Mouse (Mus musculus) layer of hippocampus, adult 18-20 months (tissue): ENCODE results near the gene Rflna. TPM values are rescaled to one million over a fixed set of nuclear protein-coding genes. Genes with fewer than 3 reads are reported as not detected.
A peak's percentile ranks its signal among the peaks of the same experiment; 100 is the strongest.

ENCODE experiments used
- DNase-seq, 2 experiments: peaks; one replicate each; pipeline ENCODE4 v3.0.0; 2022; ENCODE audit warnings: low spot score in 2 of 2
- total RNA-seq, 2 experiments: library from RNA; stranded (reverse); gene quantifications; 2 replicates each; pipeline ENCODE4 v1.2.3; 2021

Gene Rflna
- total RNA-seq, 2 experiments from 2014 or later, result 0.37 to 0.38 TPM

DNA sequence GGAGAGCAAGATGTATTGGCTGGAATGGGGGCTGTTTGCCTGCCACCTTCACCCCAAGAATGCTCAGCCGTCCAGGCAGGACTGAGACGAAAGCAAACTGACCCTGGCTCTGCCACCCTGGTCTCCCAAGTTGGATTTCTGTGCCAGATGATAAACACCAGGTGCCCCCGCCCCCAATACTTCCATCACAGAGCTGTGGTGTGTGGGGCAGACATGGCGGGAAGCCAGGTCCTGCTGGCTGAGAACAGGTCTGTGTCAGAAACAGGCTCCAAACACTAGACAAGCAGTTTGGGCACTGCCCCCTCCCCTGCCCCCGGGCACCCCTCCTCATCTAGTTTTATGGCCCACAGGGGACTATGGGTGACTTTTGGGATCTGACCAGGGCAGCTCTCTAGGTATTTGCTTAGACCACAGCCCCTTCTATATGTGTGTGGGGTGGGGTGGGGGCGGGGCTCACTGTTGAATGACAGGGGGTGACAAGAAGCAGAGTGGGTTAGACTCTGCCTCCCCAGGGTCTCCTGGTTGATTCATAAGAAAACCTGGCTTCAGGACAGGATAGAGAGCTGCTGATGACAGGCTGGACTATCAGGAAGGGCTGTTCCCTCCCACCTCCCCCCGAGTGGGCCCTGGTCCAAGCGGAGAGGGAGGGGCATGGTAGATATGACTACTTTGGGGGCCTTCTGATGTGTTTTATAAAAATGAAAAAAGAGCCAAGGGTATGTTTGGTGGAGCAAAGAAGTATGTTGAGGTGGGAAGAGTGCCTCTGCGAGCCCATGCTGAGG, 3.0 kb downstream of the Rflna start:
- peak in 1 of 2 experiments; percentile 37 for DNase-seq

- DNase-seq, result no peak
These were observed 3.9 kb downstream of the Rflna start for GRCm38 (mm10) chr5:125006896-125007295.

DNA sequence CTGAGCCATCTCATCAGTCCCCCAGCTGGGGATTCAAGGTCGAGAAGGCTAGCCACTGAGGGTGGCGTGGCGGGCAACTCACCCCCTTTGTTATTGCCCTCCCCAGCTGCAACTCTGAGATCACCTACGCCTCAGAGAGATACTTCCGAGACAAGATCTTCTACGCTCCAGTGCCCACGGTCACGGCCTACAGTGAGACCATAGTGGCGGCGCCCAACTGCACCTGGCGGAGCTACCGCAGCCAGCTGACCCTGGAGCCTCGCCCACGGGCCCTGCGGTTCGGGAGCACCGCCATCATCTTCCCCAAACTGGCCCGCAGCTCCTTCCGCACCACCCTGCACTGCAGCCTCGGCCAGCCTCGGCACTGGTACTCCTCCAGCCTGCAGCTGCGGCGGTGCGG, 8.1 kb downstream of the Rflna start:
- no peak for DNase-seq

DNA sequence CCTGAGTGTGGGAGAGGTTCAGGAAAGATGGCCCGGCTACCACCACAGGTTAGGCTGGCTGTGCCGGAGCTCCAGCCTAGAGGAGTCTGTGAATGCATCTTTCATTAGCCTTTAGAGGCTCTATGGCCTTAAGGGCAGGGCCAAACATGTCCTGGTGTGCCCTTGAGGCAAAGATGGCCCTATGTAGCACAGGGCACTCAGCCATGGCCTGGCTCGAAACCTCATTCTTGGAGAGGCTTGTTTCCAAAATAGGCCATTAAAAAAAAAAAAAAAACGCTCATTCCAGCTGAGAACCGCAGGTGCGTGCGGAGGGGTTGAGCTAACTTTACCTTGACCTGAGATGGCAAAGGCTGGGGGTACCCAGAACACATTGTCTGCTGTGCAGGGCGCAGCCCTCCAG, 8.6 kb downstream of the Rflna start:
- no peak for DNase-seq

- peak in 1 of 2 experiments; percentile 72 for DNase-seq
These were observed 11.5 kb downstream of the Rflna start for GRCm38 (mm10) chr5:125014497-125014896.

DNA sequence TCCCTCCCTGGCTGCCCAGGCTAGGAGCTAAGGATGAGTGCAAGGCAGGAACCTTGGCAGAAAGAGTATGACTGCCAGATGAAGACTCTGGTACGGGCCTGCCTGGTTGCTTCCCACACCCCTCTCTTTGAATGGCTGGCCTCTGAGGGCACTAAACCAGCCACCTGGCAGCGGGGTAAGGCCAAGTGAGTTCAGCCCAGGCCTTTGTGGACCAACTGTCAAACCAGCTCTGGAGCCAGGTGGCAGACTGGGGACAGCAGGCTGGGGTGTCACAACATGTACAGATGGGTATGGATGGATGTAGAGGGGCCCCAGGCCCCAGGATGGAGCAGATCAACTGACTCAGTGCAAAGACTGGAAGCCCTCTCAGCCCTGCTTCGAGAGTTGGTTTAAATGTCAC, 12.0 kb downstream of the Rflna start:
- DNase-seq, result no peak

GRCm38 (mm10) chr5:125015576-125015975, 12.6 kb downstream of the Rflna start:
- no peak for DNase-seq

DNA sequence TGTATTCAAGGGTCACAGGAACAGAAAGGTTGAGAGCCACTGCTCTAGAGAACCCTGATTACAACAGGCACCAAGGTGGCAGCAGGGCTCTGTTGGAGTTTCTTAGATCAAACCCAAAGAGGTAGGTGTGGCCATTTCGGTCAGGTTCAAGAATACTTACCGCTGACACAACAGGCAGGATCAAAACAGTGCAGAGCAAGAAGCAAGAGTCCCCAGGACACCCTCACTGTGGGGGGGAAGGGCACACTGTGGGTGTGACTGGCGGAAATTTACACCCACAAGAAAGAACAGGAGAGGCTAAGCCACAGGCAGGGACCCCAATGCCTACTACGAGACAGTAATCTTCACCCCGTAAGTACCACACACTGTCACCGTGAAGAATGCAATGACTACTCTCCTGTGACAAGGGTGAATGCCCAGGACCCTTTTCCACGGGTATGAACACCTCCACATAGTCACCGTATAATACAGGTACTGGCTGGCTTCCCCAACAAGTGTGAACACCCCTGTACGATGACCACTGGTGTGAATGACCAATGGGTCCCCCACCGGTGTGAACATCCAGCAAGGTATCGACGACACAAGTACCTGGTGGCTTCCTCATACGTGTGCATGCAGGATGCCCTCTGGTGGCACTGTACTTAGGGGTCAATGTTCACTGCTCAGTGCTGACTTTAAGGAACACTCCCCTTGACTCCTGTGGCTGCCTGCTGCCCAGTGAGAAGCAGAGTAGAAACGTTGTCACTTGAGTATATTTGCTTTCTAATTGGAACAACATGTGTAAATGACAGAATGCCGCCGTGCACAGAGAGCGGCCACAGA, 13.6 kb downstream of the Rflna start:
- no peak for DNase-seq

GRCm38 (mm10) chr5:125017332-125017731, 14.3 kb downstream of the Rflna start:
- no peak for DNase-seq

DNA sequence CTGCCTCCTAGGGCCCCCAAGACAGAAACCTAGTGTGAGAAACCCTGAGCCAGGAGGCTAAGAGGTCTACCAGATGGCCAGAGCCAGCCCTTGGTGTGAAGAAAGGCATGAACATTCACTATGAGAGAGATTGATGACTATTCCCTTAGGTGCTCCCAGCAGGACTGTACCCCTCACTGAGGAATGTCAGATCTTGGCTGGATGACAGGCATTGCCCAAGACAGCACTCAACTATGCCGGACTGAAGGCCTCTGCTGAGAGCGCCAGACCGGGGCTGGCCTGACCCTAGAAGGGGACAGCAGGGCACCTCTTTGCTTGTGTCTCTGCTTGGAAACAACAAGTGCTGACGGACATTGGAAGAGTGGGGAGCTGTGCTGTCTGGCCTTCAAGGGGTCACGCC, 16.1 kb downstream of the Rflna start:
- DNase-seq, result no peak

- peak in 1 of 2 experiments; percentile 58 for DNase-seq
These were observed 18.3 kb downstream of the Rflna start for GRCm38 (mm10) chr5:125021298-125021697.

DNA sequence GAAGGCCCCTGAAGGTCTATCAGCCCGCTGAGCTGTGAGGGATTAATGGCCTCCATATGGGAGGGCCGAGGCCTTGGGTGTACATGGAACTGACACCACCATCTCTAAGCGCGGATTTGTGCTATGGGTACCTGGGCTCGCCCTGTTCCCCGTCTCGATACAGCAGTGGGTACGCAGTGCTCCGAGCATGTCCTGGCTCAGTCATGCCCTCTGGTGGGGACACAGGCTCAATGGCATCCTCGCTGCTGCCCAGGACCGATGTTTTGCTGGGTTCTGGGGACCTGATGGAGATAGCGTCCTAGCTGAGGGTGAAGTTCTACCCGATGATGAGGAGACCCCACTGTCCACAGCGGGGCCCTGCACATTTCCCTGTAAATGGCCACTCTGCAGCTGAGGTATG, 21.0 kb downstream of the Rflna start:
- peak in 1 of 2 experiments; percentile 55 for DNase-seq

DNA sequence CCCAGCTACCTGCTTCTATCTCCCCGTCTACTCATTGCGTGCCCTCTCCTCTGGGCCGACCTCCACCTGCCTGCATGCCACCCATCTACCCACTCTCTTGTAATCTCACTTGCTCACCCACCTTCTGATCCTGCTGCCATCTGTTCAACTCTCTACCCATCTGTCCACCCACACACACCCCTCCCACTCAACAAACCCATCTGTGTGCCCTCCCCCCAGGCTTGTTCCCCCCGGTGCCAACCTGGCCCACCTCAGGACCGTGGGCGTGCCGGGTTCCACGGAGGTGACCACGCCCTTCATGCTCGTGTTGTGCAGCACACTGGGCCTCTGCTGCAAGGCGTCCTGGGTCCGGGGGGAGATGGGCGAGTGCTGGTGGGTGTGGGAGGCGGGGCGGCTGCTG, 25.4 kb downstream of the Rflna start:
- DNase-seq, result peak; percentile 50 to 83

DNA sequence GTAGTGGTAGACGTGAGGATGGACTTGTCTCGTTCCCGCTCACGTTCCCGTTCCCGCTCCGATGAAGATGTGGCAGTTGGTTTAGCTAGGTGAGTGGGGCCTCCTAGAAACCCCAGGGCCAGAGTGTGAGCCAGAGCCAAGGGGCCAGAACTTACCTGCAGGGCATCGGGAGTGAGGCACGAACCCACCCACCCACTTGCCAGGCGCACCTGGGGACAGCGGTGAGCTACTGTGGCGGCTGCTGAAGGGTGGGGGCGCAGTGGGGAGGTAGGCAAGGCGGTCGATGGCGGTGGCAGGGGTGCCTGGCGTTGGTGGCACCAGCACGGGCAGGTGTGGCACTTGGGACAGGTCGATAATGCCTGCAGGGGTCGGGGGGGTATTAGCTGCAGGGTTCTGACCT, 25.9 kb downstream of the Rflna start:
- no peak for DNase-seq

GRCm38 (mm10) chr5:125036483-125036882, 33.5 kb downstream of the Rflna start:
- DNase-seq, result no peak

DNA sequence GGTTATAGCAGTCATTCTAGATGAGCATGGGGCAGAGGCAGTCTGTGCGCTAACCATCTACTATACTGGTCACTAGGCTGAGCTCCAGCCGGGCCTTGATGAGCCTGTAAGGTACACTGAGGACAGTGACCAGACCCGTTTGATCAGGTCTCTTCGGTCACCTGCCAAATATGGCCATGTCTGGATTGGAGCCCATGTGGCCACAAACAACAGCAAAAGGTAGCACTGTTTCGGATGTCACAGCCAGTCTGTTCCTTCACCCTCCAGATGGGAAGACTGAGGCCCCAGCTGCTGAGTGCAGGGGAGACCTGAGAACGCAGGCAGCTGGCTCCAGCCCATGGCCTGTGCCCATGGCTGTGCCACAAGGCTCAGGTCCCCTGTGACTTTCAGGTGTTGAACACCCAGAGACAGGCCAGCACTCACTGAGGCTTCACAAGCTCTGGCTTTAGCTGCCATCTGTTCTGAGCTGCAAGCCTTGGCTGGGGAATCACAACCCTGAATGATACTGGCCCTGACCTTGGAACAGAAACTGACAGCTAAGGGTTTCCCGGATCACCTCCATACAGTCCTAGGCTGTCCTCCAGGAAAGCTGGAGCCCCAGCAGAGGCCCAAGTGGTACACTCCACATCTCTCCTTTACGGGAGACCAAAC, 36.5 kb downstream of the Rflna start:
- DNase-seq, result no peak

DNA sequence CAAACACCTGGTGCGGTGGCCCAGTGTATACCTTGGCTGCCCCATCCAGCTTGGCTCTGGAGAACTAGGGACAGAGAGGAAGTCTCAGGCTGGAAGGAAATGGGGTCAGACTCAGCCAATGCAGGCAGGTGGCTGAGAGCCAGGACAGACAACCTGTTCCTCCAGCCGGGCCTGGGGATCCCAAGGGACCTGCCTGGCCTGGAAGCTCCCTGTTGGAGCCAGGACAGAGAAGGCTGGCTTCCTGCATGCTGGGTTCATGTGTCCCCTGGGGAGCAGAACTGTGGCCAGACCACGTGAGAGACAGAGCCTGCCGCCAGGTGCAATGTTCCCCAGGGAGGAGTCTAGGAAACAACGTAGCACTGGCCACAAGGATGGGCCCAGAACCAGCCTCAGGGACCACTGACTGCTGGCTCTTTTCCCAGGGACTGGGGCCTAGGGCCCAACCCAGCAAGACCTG, 37.1 kb downstream of the Rflna start:
- no peak for DNase-seq

DNA sequence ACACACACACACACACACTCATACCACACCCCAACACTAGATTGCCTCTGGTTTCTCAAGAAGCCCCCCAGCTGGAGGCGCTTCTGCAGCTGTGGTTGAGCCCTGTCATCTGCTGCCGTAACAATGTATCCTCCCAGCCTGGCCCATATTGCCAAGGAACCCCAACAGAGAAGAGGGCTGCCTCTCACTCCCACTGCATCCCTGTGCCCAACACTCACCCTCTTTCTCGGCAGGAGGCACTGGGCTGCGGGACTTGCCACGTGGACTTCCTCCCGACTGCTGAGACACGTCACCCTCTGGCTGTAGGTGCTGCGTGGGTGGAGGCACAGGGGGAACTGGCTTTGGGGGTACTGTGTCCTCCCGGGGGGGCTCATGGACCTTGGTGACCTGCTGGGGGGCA, 38.6 kb downstream of the Rflna start:
- DNase-seq, result no peak

- no peak for DNase-seq
These were observed 40.4 kb downstream of the Rflna start for GRCm38 (mm10) chr5:125043448-125043847.

- no peak for DNase-seq
These were observed 42.2 kb downstream of the Rflna start for GRCm38 (mm10) chr5:125045202-125045601.

DNA sequence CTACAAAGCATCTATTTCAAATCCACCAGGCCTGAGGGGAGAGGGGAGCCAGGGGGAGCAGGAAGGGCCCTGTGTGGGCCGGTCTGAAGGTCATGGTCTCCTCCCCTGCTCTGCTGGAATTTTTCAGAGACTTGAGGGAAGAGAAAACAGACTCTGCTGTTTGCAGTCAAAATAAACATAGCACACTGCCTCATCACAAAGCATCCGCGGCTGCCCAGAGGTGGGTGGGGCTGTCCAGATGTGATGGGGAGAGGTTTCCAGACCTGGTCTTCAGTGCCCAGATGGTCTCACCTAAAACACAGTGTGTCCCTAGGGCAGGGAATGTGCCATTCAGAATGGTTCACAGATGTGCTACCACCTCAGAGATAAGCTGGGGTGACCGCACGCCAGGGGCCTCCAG, 43.4 kb downstream of the Rflna start:
- no peak for DNase-seq

DNA sequence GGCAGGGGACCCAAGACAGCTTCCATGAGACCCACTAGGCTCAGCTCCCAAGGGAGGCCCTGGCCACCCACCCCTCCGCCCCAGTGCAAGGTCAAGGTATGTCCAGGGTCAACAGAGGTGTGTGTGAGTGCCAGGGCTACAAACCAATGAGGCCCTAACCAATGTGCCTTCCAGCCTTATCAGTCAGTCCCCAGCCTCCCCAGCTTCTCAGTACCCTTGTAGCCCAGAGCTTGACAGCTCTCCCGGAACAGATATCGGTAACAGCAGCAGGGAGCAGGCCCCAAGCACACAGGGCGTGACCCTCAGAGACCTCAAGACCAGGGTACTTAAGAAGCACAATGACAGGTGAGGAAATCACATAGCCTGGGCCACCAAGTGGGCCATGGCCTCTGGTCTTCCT, 46.5 kb downstream of the Rflna start:
- no peak for DNase-seq
